Mouse (Mus musculus) forebrain, embryonic 16.5 days (tissue): ENCODE measurements around the gene Cwf19l1. TPM values are rescaled to one million over a fixed set of nuclear protein-coding genes. Genes with fewer than 3 reads are reported as not detected.

Experiments used
- ATAC-seq: fragments of 200-750 bp; cut with Nextera tagmentation; 2 replicates; pipeline ENCODE4 v1.8.0; 2017; ENCODE audit warnings: mild to moderate bottlenecking, moderate library complexity
- H3K27ac ChIP-seq: fragments of 300-500 bp; sonication (generic); 2 replicates; pipeline ENCODE4 v1.5.1; 2014; ENCODE audit warnings: low read length, control low read depth
- H3K27me3 ChIP-seq: fragments of 300-500 bp; sonication (generic); replicated peaks from 2 replicates; pipeline ENCODE4 v1.6.1; 2014; ENCODE audit warnings: low read length; ENCODE audit not compliant: control insufficient read depth, insufficient read depth
- H3K36me3 ChIP-seq: fragments of 300-500 bp; sonication (generic); 2 replicates; pipeline ENCODE4 v1.6.1; 2014; ENCODE audit not compliant: control insufficient read depth, insufficient read depth
- H3K4me1 ChIP-seq: fragments of 300-500 bp; sonication (generic); replicated peaks from 2 replicates; pipeline ENCODE4 v1.6.1; 2014; ENCODE audit warnings: low read length; ENCODE audit not compliant: control insufficient read depth, insufficient read depth
- H3K4me2 ChIP-seq: fragments of 300-500 bp; sonication (generic); 2 replicates; pipeline ENCODE4 v1.6.1; 2014; ENCODE audit warnings: mild to moderate bottlenecking, low read length, control low read depth
- H3K4me3 ChIP-seq: fragments of 300-500 bp; sonication (generic); replicated peaks from 2 replicates; pipeline ENCODE4 v1.5.1; 2014; ENCODE audit warnings: mild to moderate bottlenecking, low read length, control low read depth
- H3K9ac ChIP-seq: fragments of 300-500 bp; sonication (generic); replicated peaks from 2 replicates; pipeline ENCODE4 v1.6.1; 2014; ENCODE audit warnings: low read depth, low read length, control low read depth
- H3K9me3 ChIP-seq: fragments of 300-500 bp; sonication (generic); 2 replicates; pipeline ENCODE4 v1.6.1; 2016; ENCODE audit warnings: low read length; ENCODE audit not compliant: control insufficient read depth
- WGBS: fragments of 180-500 bp; shearing (Covaris S2); extraction: QIAGEN DNeasy Blood & Tissue Kit; methylation state at CpG from one replicate; pipeline ENCODE4 v1.1.7; 2014; 5-methylcytosine and 5-hydroxymethylcytosine counted together
- polyA plus RNA-seq: library from polyadenylated mRNA; unstranded; fragments of >200 nt; fragmentation: Nextera tagmentation; extraction: Ambion mirVana; gene quantifications from 2 replicates; pipeline ENCODE4 v1.2.1, GENCODE M21; 2015

The Cwf19l1 gene
- polyA plus RNA-seq, 1 experiment from 2014 or later, result 39.7 TPM

- H3K9ac ChIP-seq, result no peak overlapping the region
These were observed 13.3 kb upstream of the Cwf19l1 start for GRCm38 (mm10) chr19:44148991-44149390.

DNA sequence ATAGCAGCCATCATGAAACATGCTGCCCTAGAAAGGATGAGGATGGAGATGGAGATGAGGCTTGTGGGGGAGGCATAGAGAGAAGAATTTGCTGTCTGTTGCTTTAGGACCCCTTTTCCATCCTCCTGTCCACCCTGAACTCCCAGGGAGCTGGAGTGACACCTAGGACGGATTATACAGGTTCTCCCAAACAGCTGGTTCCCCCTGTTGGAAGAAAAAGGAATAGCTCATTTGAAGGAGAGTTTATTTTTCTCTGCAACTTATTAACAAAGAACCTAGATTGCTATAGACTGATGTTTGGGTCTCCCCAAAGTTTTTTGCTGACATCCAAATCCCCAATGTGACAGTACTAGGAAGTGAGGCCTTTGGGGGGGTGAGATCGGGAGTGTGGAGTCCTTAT, 12.7 kb upstream of the Cwf19l1 start:
- WGBS, result 37% methylated on average over 2 of the region's 2 CpGs
- H3K36me3 ChIP-seq, result no peaks in the 10 kb centered on the region
- peaks cover 18% of the 10 kb centered on the region for H3K4me1 ChIP-seq
- no peak overlapping the region for H3K4me2 ChIP-seq
- H3K9me3 ChIP-seq, result no peaks in the 10 kb centered on the region
- H3K27ac ChIP-seq, result no peak overlapping the region
- H3K9ac ChIP-seq, result no peak overlapping the region
- ATAC-seq, result no peak
- H3K27me3 ChIP-seq, result peaks cover 4% of the 10 kb centered on the region; the same call in 1 of the 2 replicates
- H3K4me3 ChIP-seq, result no peak overlapping the region

More at GRCm38 (mm10) chr19:44148991-44149390, 13.3 kb upstream of the Cwf19l1 start:
- Histone ChIP-seq H3K27me3 (peaks cover 4% of the 10 kb centered on the region; the same call in 1 of the 2 replicates), H3K4me3 (no peak overlapping the region), H3K4me2 (no peak overlapping the region), H3K36me3 (no peaks in the 10 kb centered on the region), H3K4me1 (peaks cover 18% of the 10 kb centered on the region), H3K9me3 (no peaks in the 10 kb centered on the region), H3K27ac (no peak overlapping the region)
- WGBS, result 83% methylated on average over 2 of the region's 2 CpGs
- no peak for ATAC-seq

DNA sequence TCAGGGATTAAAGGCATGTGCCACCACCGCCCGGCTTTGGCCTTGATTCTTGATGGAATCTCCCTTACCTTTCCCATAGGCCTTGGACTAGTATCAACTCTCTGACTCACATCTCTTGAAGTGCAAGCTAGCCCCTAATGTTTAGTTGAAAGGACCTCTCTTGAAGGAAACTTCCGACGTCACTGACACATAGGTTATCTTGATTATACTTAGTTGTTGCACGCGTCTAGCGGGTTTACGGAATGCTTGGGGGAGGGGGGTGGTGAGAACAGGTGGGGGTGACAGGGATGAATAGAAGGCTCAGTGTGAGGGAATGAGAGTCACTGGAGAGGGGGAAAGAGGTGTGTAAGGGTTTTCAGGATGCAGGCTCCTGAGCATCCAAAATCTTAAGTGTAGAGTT, 11.3 kb upstream of the Cwf19l1 start:
- H3K9ac ChIP-seq, result no peak overlapping the region
- H3K4me3 ChIP-seq, result no peak overlapping the region

GRCm38 (mm10) chr19:44146568-44146879, 10.8 kb upstream of the Cwf19l1 start:
- peaks cover 18% of the 10 kb centered on the region for H3K4me1 ChIP-seq
- 62% methylated on average over 9 of the region's 9 CpGs for WGBS
- no peak overlapping the region for H3K27ac ChIP-seq
- peak overlapping the region; percentile 76 for H3K4me2 ChIP-seq
- peak overlapping the region; percentile 84; the same call in 1 of the 2 replicates for H3K9ac ChIP-seq
- no peaks in the 10 kb centered on the region for H3K27me3 ChIP-seq
- peak; percentile 63 for ATAC-seq
- no peaks in the 10 kb centered on the region for H3K9me3 ChIP-seq
- peaks cover 12% of the 10 kb centered on the region for H3K36me3 ChIP-seq
- H3K4me3 ChIP-seq, result peak overlapping the region; percentile 77

More for the DNA sequence above, 11.3 kb upstream of the Cwf19l1 start:
- Histone ChIP-seq H3K4me1 (peaks cover 18% of the 10 kb centered on the region), H3K36me3 (peaks cover 8% of the 10 kb centered on the region), H3K27ac (no peak overlapping the region), H3K9me3 (no peaks in the 10 kb centered on the region), H3K4me2 (no peak overlapping the region), H3K27me3 (peaks cover 2% of the 10 kb centered on the region; the same call in 1 of the 2 replicates)
- ATAC-seq, result no peak
- 93% methylated on average over 8 of the region's 8 CpGs for WGBS

DNA sequence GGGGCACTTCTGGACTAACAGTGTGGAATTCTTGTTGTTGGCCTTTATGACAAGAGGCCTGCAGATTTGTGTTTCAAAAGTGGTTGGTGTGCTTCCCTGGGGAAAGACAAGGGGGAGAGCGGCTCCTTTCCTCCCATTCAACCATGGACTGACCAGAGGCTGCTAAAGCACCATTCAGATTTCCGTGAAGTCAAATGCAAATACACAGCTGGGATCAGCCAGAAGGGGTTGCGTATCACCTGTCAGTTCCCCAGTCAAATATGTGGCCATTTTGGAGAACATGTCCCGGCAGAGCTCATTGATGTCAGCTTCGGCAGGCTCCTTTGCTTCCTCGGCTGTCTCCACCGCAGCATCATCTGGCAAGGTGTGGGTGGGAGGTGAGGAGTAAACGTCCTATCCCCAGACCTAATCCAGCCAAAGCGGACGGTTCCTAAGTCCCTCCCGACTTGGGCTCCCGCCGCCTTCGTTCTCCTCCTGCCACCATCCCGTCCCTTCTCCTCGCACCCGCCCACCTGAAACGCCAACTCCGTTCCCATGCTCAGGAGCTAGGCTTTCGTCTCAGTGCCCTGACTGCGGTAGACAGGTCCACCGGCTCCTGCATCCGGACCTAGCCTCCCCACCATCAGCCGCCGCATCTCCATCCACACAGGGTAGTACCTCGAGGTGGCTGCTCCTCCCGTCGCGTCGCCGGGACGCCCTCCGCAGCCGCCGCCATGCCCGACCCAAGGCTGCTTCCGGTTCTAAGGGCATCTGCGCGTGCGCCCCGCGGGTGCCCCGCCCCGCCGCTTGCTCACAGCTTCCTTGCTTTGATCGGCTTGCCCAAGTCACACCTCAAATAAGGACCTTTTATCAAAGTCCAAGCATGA, 10.3 kb upstream of the Cwf19l1 start, which contains the start of gene Bloc1s2:
Gene Bloc1s2 (minus strand): TSS at position 745 of the 866 bp plus-strand sequence.
- 2% methylated on average over 46 of the region's 46 CpGs for WGBS
- H3K36me3 ChIP-seq, result peaks cover 17% of the 10 kb centered on the region
- peak; percentile 96 for ATAC-seq
- peak within 1 kb of the TSS; percentile 31; the same call in 1 of the 2 replicates for H3K27ac ChIP-seq
- H3K9ac ChIP-seq, result peak within 1 kb of the TSS; percentile 84
- peak within 1 kb of the TSS; percentile 76 for H3K4me2 ChIP-seq
- no peaks in the 10 kb centered on the region for H3K9me3 ChIP-seq
- H3K27me3 ChIP-seq, result no peaks in the 10 kb centered on the region
- H3K4me3 ChIP-seq, result peak within 1 kb of the TSS; percentile 77
- H3K4me1 ChIP-seq, result peaks cover 18% of the 10 kb centered on the region

DNA sequence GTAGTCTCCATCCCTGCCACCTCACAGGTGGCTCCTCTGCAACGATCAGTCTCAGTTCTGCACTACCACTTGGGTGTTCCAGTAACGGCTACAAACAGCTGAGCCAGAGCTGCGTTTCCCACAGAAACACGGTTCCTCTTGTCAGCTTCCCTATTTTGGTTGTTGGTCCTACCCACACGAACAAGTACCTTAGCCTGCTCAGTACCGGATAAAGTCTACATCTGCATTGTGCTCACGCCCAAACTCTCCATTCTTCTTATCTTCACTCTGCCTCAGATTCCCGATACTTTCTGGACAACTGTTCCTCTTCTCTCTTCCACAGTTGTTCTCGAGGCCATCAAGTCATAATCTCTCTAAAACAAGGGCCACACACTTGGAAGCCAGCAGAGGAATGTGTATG, 8.7 kb upstream of the Cwf19l1 start:
- Histone ChIP-seq H3K36me3 (peaks cover 21% of the 10 kb centered on the region), H3K4me3 (no peak overlapping the region), H3K9me3 (no peaks in the 10 kb centered on the region), H3K27ac (no peak overlapping the region), H3K27me3 (no peaks in the 10 kb centered on the region), H3K9ac (no peak overlapping the region), H3K4me2 (no peak overlapping the region), H3K4me1 (peaks cover 18% of the 10 kb centered on the region)
- no peak for ATAC-seq
- 91% methylated on average over 9 of the region's 9 CpGs for WGBS

GRCm38 (mm10) chr19:44135960-44136485, 347 bp upstream of the Cwf19l1 start:
- peak; percentile 31 for ATAC-seq
- no peak overlapping the region for H3K27ac ChIP-seq
- WGBS, result 25% methylated on average over 7 of the region's 7 CpGs
- no peaks in the 10 kb centered on the region for H3K9me3 ChIP-seq
- H3K4me1 ChIP-seq, result peaks cover 10% of the 10 kb centered on the region
- H3K27me3 ChIP-seq, result no peaks in the 10 kb centered on the region
- H3K4me3 ChIP-seq, result peak overlapping the region; percentile 39
- H3K9ac ChIP-seq, result peak overlapping the region; percentile 20; the same call in 1 of the 2 replicates
- peaks cover 13% of the 10 kb centered on the region for H3K36me3 ChIP-seq
- H3K4me2 ChIP-seq, result peak overlapping the region; percentile 57

GRCm38 (mm10) chr19:44132917-44133316, 2.8 kb downstream of the Cwf19l1 start:
- ATAC-seq, result no peak
- no peak overlapping the region for H3K4me2 ChIP-seq
- H3K36me3 ChIP-seq, result peaks cover 10% of the 10 kb centered on the region; the same call in 1 of the 2 replicates
- H3K9ac ChIP-seq, result no peak overlapping the region
- no peaks in the 10 kb centered on the region for H3K27me3 ChIP-seq
- H3K27ac ChIP-seq, result no peak overlapping the region
- H3K4me1 ChIP-seq, result peaks cover 10% of the 10 kb centered on the region
- H3K9me3 ChIP-seq, result no peaks in the 10 kb centered on the region
- WGBS, result 91% methylated on average over 5 of the region's 5 CpGs
- H3K4me3 ChIP-seq, result no peak overlapping the region

DNA sequence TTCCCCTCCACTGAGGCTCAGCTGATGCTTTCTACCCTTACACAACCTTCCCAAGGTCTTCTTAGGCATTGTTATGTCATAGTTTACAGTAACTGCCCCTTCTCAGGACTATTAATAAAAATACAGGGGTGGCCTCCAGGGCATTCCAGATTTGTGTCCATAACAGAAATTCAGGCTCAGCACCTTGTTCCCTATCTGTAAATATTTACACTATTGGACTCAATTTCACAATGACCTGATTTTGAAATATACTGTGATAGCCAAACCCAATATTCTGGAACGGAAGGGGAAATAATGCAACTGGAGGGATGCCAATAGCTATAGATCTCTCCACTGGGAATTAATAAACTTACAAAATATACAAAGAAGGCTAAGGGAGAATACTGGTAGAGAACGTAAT, 7.1 kb downstream of the Cwf19l1 start:
- Histone ChIP-seq H3K4me1 (no peaks in the 10 kb centered on the region), H3K27ac (no peak overlapping the region), H3K9ac (no peak overlapping the region), H3K36me3 (peaks cover 20% of the 10 kb centered on the region), H3K27me3 (no peaks in the 10 kb centered on the region), H3K4me3 (no peak overlapping the region), H3K9me3 (no peaks in the 10 kb centered on the region), H3K4me2 (no peak overlapping the region)
- ATAC-seq, result no peak
- WGBS, result 94% methylated on average over 2 of the region's 2 CpGs
